7 mouse cellular contexts compared by ENCODE assay signal in the genomic region with DNA sequence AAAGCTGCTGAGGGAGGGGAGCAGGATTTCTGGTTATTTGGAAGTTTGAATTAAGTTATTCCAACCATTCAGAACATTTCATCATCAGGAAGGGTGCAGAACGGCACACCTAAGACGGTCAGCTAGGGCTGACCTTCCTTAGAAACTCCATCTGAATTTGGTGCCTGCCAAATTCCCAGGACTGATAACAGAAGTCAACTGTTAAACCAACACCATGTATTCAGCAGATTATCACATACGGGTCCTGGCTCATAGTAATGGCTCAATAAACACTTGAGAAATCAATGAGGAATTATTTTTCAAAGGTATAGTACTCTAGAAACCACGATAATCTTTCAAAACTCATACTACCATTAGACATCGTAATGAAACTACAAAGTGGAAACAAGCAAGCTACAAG. TPM values are rescaled to one million over a fixed set of nuclear protein-coding genes. Genes with fewer than 3 reads are reported as not detected.
DNase-seq lines count a peak whose midpoint lies in the region; ATAC-seq and TF ChIP-seq lines count a peak whose summit lies in the region.

No protein-coding gene starts in this region.

- H3K27me3 ChIP-seq in lung, embryonic 16.5 days (ENCODE audit: control insufficient read depth, insufficient read depth, low read depth, low read length): no peaks in the 10 kb centered on the region
- H3K27me3 ChIP-seq in forebrain, embryonic 11.5 days (ENCODE audit: control insufficient read depth, insufficient read depth, low read length): no peaks in the 10 kb centered on the region
- H3K27me3 ChIP-seq in stomach, postnatal 0 days (ENCODE audit: control insufficient read depth, insufficient read depth, low read length): no peaks in the 10 kb centered on the region

- H3K9ac ChIP-seq in lung, embryonic 16.5 days (ENCODE audit: low read length): no peak overlapping the region
- no peak overlapping the region for H3K9ac ChIP-seq in forebrain, embryonic 11.5 days (ENCODE audit: low read length)
- H3K9ac ChIP-seq in stomach, postnatal 0 days (ENCODE audit: low read length): 0 out of 2 replicates have a peak overlapping the region, but pooled peaks have one; percentile 23

- H3K4me3 ChIP-seq in lung, embryonic 16.5 days (ENCODE audit: low read length): peak overlapping the region; percentile 15; the same call in 1 of the 2 replicates
- peak overlapping the region; percentile 94 for H3K4me3 ChIP-seq in forebrain, embryonic 11.5 days (ENCODE audit: low read depth, low read length)
- peak overlapping the region; percentile 95 for H3K4me3 ChIP-seq in stomach, postnatal 0 days (ENCODE audit: low read depth, low read length)

- 13% methylated on average over 5 of the region's 5 CpGs for WGBS in lung, embryonic 16.5 days
- WGBS in forebrain, embryonic 11.5 days: 58% methylated on average over 5 of the region's 5 CpGs
- WGBS in stomach, postnatal 0 days: 29% methylated on average over 5 of the region's 5 CpGs

- H3K36me3 ChIP-seq in lung, embryonic 16.5 days (ENCODE audit: control insufficient read depth, insufficient read depth, low read length): no peaks in the 10 kb centered on the region
- no peaks in the 10 kb centered on the region for H3K36me3 ChIP-seq in forebrain, embryonic 11.5 days (ENCODE audit: control insufficient read depth, insufficient read depth, low read length)
- no peaks in the 10 kb centered on the region for H3K36me3 ChIP-seq in stomach, postnatal 0 days (ENCODE audit: control insufficient read depth, insufficient read depth, low read length)

- no peak for DNase-seq in lung, postnatal 4 days
- no peak for DNase-seq in forebrain, embryonic 11.5 days (ENCODE audit: low spot score)
- peak; percentile 44 for DNase-seq in liver
- no peak for DNase-seq in stomach, postnatal 0 days (ENCODE audit: low spot score)
- DNase-seq in adipocyte (ENCODE audit: low spot score): no peak

- no peaks in the 10 kb centered on the region for H3K4me1 ChIP-seq in lung, embryonic 16.5 days (replicated peaks; ENCODE audit: control insufficient read depth, insufficient read depth, low read length)
- 0 out of 2 replicates have a peak, but pooled peaks cover 2% of the 10 kb centered on the region for H3K4me1 ChIP-seq in forebrain, embryonic 11.5 days (replicated peaks; ENCODE audit: control insufficient read depth, insufficient read depth, low read length)
- H3K4me1 ChIP-seq in stomach, postnatal 0 days (replicated peaks; ENCODE audit: control insufficient read depth, insufficient read depth): no peaks in the 10 kb centered on the region; the same call in 1 of the 2 replicates

- no peak for TF ChIP-seq CTCF in stomach, postnatal 0 days (IDR thresholded peaks at IDR 0.05; ENCODE audit: low read depth)

- H3K9me3 ChIP-seq in lung, embryonic 16.5 days (ENCODE audit: control insufficient read depth, low read length): no peaks in the 10 kb centered on the region
- H3K9me3 ChIP-seq in forebrain, embryonic 11.5 days (ENCODE audit: control insufficient read depth, low read length): no peaks in the 10 kb centered on the region
- H3K9me3 ChIP-seq in stomach, postnatal 0 days (ENCODE audit: control insufficient read depth, low read length): no peaks in the 10 kb centered on the region

- peak overlapping the region; percentile 39 for H3K4me2 ChIP-seq in lung, embryonic 16.5 days (ENCODE audit: low read depth, low read length)
- H3K4me2 ChIP-seq in forebrain, embryonic 11.5 days (ENCODE audit: low read depth, low read length, severe bottlenecking): peak overlapping the region; percentile 42; the same call in 1 of the 2 replicates
- peak overlapping the region; percentile 63 for H3K4me2 ChIP-seq in stomach, postnatal 0 days (replicated peaks; ENCODE audit: low read depth)

- ATAC-seq in lung, embryonic 16.5 days (ENCODE audit: low read depth): no peak
- ATAC-seq in forebrain, embryonic 11.5 days (replicated peaks; ENCODE audit: low FRiP score): no peak
- ATAC-seq in stomach, postnatal 0 days (ENCODE audit: low FRiP score, low TSS enrichment): no peak
- ATAC-seq in megakaryocyte-erythroid progenitor cell, adult 5-6 weeks (replicated peaks; ENCODE audit: low FRiP score, low TSS enrichment, poor library complexity, severe bottlenecking): no peak

- TF ChIP-seq EP300 in stomach, postnatal 0 days (optimal IDR thresholded peaks at IDR 0.05): no peak

- no peak overlapping the region for H3K27ac ChIP-seq in lung, embryonic 16.5 days (ENCODE audit: low read length)
- no peak overlapping the region for H3K27ac ChIP-seq in forebrain, embryonic 11.5 days (ENCODE audit: low read depth, low read length)
- H3K27ac ChIP-seq in stomach, postnatal 0 days (replicated peaks): no peak overlapping the region

RNA-seq across cellular contexts. Expression of gene Tlk1, which starts 2.1 kb away (rescaled TPM):
- polyA plus RNA-seq in lung, embryonic 16.5 days (2015; fragmentation: Nextera tagmentation; extraction: Ambion mirVana): 21.1 and 22.9 TPM in 2 replicates
- 46.8 and 48.7 TPM in 2 replicates for polyA plus RNA-seq in forebrain, embryonic 11.5 days (2014; fragmentation: Nextera tagmentation; extraction: Ambion mirVana)
- polyA plus RNA-seq in stomach, postnatal 0 days (2015; fragmentation: Nextera tagmentation; extraction: Ambion mirVana): 26.0 and 26.7 TPM in 2 replicates
- total RNA-seq in megakaryocyte-erythroid progenitor cell, adult 5-6 weeks (2014; fragmentation: Nextera tagmentation): 128 and 150 TPM in 2 replicates
- total RNA-seq in megakaryocyte-erythroid progenitor cell, adult 5-6 weeks (2017): 112 and 121 TPM in 2 replicates

Comparison
In these comparisons a context has a peak if more than half of its experiments do, and no peak if none do; other contexts are left out.
1. H3K4me3 ChIP-seq: peak in every context shown above with its lines; median percentile 95 in stomach, postnatal 0 days; 94 in forebrain, embryonic 11.5 days; 15 in lung, embryonic 16.5 days.